Mouse (Mus musculus): ENCODE measurements around the gene Itga2b.

Gene Itga2b

DNA sequence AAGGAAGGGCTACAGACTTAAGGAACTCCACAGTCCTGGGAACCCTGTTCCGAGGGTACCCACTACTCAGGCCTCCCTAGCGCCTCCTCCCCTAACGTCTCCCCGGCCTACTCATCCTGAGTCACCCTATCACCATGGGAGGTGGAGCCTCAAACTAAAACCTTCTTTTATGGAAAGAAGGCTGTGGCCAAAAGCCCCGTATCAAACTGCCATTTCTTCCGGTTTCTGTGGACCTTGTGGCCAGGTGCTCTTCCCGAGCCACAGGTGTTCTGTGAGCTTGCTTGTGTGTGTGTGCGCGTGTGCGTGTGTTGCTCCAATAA, 33.5 kb downstream of the Itga2b start:
- in situ Hi-C loops (cut with MseI, MboI) = no loop called here

DNA sequence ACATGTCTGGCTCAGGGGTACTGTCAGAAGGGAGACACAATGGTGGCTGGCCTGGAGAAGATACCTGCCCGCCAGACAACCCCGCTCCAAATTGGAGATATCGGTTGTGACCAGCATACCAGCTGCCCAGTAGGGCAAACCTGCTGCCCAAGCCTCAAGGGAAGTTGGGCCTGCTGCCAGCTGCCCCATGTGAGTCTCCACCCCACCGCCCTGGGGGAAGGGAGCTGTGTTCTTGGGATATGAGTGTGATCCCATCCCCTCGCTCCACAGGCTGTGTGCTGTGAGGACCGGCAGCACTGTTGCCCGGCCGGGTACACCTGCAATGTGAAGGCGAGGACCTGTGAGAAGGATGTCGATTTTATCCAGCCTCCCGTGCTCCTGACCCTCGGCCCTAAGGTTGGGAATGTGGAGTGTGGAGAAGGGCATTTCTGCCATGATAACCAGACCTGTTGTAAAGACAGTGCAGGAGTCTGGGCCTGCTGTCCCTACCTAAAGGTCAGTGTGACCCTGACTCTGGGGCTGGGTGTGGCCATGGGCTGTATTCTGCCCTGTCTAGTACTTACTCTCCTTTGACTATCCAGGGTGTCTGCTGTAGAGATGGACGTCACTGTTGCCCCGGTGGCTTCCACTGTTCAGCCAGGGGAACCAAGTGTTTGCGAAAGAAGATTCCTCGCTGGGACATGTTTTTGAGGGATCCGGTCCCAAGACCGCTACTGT, 34.0 kb downstream of the Itga2b start:
- in situ Hi-C loops (cut with MseI, MboI) = no loop called here

DNA sequence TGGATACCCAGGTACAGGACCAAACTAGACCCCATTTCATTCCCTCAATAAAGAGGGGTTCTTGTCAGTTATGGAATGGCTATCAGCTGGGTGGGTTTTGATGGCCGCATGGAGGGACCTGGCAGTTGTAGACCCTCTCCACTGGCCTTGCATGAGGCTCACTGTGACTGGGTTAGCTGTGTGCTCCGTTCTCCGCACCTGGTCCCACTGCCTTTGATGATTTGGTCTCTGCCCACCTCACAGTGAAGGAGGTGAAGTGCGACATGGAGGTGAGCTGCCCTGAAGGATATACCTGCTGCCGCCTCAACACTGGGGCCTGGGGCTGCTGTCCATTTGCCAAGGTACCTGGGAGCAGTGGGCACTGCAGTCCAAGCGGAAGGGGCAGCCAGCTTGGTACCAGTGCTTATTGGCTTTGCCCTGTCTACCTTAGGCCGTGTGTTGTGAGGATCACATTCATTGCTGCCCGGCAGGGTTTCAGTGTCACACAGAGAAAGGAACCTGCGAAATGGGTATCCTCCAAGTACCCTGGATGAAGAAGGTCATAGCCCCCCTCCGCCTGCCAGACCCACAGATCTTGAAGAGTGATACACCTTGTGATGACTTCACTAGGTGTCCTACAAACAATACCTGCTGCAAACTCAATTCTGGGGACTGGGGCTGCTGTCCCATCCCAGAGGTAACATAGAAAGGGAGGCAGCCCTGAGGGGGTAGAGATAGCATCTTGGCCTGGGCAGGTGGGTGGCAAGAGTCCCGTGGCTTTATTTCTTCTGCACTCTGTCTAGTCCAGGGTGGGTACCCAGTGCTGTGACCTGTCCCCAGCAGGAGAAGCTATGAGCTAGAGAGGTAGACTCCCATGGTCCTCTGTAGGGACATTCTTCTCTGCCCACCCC, 34.9 kb downstream of the Itga2b start:
- in situ Hi-C loops (cut with MseI, MboI) = no loop called here

DNA sequence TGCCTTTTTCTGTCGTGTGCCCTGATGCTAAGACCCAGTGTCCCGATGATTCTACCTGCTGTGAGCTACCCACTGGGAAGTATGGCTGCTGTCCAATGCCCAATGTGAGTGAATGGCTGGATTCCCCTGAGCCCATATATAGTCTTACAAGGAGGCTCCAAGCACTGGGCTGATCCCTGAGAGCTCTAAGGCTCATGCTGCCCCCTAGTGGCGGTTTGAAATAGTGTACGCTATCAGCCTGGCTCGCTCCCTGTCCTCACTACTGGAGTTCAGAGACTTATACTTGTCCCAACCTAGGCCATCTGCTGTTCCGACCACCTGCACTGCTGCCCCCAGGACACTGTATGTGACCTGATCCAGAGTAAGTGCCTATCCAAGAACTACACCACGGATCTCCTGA, 35.5 kb downstream of the Itga2b start:
- in situ Hi-C loops (cut with MseI, MboI) = no loop called here

DNA sequence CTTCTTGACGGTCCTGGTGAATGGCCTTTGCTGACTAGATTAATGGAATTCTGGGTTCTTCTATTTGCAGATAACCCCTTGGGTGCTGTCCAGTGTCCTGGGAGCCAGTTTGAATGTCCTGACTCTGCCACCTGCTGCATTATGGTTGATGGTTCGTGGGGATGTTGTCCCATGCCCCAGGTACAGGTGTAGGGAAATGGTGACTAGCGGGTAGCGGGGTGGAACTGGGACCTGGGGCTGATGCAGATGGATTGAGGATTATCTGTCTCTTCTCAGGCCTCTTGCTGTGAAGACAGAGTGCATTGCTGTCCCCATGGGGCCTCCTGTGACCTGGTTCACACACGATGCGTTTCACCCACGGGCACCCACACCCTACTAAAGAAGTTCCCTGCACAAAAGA, 36.1 kb downstream of the Itga2b start:
- in situ Hi-C loops (cut with MseI, MboI) = no loop called here

DNA sequence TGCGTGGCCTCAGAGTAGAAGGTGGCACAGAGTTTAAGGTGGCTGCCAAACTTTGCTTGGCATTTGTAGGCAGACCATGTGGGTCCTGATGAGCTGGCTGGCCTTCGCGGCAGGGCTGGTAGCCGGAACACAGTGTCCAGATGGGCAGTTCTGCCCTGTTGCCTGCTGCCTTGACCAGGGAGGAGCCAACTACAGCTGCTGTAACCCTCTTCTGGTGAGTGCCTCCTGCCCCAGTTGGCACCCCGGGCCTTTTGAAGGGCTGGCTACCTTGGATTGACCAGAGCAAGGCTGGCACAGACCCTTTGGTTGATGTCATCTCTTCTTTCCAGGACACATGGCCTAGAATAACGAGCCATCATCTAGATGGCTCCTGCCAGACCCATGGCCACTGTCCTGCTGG, 37.0 kb downstream of the Itga2b start:
- in situ Hi-C loops (cut with MseI, MboI) = no loop called here

DNA sequence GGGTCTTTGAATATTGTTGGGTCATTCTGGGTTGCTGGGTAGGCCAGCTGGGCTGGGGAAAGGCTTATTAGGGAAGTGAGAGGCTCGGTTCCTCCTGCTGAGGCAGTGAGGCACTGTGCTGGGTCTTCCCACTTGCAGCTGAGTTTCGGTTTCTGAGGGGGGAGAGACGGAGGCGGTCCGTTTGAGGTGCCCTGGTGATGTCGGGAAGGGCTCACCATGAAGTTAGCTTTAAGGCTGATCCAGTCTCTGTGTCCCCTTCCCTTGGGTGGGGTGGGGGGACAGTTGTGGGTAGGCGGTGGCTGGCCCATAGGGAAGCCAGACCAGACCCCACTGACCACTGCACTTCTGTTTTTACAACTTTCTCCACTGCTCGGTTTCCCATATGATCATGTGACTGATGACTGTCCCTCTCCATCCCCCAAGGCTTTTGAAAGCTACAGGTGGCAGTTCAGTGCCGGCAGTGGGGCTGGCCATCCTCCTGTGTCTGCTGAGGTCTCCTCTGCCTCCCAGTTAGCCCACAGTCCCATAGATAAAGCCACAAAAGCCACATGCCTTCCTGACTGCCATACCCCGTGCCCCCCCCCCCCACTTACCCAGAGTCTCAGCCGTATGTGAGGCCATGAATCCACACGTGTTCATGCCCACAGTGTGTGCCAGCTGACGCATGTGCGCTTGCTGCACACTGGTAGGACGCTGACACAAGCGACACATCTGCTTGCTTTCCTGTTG, 37.6 kb downstream of the Itga2b start:
- in situ Hi-C loops (cut with MseI, MboI) = no loop called here

DNA sequence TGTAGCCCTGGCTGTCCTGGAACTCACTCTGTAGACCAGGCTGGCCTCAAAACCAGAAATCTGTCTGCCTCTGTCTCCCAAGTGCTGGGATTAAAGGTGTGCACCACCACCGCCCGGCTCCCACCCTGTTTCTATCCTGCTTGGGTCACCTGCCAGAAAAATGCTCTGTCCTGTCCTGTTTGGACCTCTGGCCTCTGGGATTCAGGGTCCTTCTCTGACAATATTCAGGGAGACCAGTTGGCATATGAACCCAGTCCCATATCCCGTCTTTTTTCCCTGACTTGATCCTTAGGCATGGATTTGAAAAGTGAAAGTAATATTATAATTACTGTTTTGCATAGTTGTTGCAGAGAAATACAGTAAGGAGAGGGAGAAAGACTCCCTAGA, 38.2 kb downstream of the Itga2b start:
- in situ Hi-C loops (cut with MseI, MboI) = no loop called here

- in situ Hi-C loops (cut with MseI, MboI) = no loop called here
These were observed 38.8 kb downstream of the Itga2b start for GRCm38 (mm10) chr11:102431018-102431645.

DNA sequence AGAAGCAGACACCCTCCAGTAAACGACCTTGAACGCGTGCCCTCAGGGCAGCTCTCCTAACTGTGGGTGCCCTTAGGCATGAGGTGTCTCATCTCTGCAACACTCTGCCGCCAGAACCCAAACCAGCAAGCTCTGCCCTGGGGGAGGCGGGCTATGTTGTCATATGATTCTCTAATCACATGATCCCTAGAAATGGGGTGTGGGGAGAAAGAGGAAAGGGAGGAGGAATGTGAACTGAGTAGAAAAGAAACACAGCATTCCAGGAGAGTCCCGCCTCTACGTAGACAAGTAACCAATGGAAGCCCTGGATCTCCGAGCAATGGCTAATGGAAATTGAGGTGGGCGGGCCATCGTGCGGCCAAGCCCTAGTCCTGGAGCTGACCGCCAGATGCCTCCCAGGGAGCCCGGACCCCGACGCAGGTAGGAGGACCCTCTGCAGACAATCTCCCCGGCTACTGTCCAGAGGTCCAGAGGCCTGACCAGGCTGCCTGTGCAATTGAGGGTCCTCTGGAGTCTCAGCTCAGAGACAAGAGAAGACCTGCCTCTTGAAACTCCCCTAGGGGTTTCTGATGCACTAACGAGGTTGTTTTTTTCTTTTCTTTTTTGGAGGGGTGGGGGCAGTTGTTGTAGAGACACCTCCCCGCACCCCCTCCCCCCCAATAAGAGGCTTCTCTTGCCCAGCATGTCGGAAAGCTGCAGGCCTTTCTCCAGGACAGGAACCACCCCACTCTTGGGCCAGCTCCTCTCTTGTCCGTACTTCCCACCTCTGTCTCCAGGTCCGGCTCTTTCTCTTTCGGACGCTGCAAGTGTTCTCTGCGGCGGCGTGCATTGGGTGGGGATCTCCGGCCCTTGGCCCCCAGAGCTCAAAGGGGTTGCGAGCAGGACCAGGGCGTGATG, 39.6 kb downstream of the Itga2b start, which contains the start of gene Grn:
Grn (plus strand) TSS at position 195 of the 897 bp plus-strand sequence.
- in situ Hi-C loops (cut with MseI, MboI) = no loop called here

DNA sequence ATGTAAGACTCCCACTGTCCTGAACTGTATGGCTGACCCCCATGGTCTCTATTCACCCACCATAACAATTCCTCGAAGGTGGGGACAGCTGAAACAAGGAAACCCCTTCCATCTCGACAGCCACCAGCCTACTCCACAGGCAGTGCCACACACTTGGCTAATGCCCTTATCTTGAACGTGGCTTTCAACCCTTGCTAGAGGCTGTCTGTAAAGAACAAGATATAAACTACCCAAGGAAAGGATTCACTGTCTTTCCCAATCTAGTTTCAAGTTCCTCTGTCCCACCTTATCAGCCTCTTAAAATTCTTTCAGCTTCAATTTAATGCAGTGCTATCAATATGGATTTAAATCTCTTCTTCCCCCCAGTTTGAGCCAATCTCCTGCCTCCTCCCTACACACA, 40.4 kb downstream of the Itga2b start:
- in situ Hi-C loops (cut with MseI, MboI) = no loop called here

- in situ Hi-C loops (cut with MseI, MboI) = no loop called here
These were observed 40.9 kb downstream of the Itga2b start for GRCm38 (mm10) chr11:102428981-102429540.

DNA sequence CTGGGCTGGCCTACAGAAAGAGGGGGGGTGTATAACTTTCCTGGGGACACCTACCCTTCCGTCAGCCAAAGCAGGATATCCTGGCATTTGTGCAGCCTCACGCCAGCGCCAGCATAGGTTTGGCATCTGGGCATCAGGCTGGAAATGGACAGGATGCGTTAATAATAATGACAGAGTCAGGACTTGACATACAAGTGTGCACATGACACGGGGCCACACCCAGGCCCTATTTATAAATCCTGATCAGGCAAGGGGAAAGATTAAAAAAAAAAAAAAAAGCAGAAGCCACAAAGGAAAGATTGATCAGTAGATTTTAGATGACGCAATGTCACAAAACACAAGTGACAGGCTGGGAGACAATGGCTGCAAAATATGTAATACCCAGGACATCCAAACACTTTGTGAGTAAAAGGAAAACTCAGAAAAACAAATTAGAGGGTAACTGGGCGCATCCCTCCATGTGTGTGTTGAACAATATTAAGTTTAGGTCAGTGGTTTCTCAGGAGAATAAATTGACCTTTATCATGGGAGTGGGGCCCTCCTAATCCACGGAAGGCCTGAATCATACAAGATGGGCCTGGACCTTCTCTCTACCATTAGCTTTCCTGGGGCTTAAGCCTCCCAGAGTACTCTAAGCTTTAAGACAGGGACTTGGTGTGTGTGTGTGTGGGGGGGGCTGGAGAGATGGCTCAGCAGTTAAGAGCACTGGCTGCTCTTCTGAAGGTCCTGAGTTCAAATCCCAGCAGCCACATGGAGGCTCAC, 44.2 kb downstream of the Itga2b start:
- in situ Hi-C loops (cut with MseI, MboI) = no loop called here

DNA sequence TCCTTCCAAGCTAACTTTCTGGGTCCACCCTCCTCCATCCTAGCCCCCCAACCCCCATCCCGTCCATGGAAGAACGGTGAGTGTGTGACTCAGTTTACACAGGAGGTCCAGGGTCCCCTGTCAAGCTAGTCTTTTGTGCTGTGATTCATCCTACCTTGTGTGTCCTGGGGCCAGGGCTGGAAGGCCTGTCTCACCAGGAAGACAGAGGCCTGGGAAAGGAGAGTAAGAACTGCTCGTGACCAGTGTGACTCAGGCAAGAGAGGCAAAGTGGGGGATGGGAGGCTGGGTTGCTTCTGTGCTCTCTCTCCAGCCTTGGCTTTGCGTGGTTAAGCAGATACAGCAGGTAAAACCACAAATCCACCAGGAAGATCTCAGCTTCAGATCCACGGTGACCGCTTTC, 45.3 kb downstream of the Itga2b start:
- in situ Hi-C loops (cut with MseI, MboI) = no loop called here

DNA sequence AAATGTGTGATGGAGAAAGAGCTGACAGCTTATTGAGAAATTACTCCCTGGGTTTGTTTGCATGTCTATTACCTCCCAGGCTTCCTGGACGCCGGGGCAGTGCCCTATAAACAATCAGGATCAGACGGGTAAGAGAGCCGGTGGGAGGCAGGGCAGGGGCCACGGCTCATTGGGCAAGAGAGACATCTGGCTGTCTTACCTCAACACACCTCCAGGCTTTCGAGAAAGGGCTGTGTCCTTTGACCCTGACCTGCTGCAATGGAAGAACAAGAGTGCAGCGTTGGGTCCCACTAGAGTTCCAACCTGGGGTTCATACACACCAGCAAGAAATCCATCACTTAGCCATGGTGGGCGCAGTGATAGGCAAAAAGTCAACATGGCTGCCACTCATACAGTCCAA, 48.4 kb downstream of the Itga2b start:
- in situ Hi-C loops (cut with MseI, MboI) = no loop called here

DNA sequence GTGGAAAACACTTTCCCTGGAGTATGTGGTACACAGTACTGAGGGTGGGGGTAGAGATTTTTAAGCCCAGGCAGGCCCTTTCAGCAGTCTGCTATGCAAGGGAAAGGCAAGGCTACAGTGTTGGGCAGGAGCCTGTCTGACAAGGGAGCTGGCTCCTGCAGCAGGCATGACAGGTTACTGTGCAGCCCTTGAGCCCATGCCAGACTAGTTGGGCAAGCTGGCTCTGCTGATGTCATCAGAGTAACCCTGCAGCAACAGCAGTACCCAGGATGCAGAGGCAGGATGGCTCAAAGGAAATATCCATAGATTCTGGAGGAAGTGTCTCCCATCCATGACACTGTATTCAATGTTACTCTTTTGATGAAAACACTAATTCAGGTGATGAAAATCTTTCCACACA, 51.0 kb downstream of the Itga2b start:
- in situ Hi-C loops (cut with MseI, MboI) = no loop called here

DNA sequence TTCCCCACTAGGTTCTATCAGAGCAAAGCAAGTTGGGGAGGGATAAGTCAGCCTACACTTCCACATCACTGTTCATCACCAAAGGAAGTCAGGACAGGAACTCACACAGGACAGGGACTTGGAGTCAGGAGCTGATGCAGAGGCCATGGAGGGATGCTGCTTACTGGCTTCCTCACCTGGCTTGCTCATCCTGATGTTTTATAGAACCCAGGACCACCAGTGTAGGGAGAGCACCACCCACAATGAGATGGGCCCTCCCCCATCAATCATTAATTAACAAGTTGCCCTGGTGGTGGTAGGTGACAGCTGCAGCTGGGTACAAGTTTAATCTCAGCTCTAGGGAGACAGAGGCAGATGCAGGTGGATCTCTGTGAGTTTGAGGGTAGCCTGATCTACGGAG, 52.8 kb downstream of the Itga2b start:
- in situ Hi-C loops (cut with MseI, MboI) = no loop called here

DNA sequence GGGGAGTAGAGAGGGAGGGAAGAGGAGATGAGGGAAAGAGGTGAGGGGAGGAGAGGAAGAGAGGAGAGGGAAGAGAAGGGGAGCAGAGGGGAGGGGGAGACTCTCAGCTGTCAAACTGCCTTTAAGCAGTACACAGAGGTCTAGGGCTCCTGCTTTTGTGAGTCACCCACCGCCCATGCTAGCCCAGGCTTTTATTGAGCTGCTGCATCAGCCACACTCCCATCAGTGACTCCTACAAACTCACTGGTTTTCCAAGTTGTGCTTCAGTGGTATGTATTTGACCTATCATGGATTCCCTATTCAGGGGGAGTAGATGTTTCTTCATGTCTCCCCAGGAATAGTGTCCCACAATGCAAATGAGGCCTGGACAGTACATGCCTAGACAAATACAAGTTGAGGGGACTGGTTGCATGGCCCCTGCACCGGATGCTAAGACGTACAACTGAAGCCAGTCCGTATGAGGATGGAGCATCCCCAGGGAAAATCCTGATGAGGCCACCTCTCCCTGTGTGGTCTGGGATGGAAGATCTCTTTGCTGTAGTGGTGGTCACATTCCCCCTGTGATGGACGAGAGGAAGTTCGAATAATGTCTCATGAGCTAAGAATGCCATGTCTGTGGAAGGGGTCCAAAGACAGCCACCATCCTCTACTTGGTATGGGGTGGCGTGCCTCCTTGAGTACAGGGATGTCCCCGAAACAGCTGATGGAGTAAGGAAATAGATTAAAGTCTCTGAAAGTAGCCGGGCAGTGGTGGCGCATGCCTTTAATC, 54.7 kb downstream of the Itga2b start:
- in situ Hi-C loops (cut with MseI, MboI) = no loop called here

DNA sequence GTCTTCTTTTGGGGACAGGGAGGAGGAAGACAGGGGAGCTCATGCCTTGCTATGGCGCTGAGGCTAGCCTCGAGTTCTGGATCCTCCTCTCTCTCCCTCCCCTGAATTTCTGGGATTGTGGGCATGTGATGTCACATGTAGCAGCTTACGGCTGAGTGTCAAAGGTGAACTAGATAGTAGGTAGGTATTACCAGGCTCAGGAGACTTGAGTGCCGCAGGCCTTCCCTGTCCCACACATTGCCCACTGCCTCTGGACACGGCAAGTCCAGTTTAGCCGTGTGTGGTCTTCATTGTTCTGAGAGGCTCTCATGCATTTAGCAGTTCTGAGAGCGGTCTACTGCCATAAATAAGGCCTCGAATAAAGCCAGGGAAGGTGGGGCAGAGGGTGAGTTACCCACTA, 56.9 kb downstream of the Itga2b start:
- in situ Hi-C loops (cut with MseI, MboI) = loop anchor here (5.0 kb wide), 1 partner anchor 111 kb away; no protein-coding TSS in a partner anchor

All from mouse trophoblast stem cell (cell line).